Mouse (Mus musculus) sigmoid colon, adult 10 weeks (tissue): Measurements from ENCODE around the gene Dda1. TPM values are rescaled to one million over a fixed set of nuclear protein-coding genes. Genes with fewer than 3 reads are reported as not detected.

ENCODE experiments used
- polyA plus RNA-seq: library from polyadenylated mRNA; stranded (reverse); fragments of 350-450 nt; fragmentation: Illumina TruSeq; extraction: RNeasy Lipid Tissue Mini Kit (QIAGEN cat#74804); gene quantifications from one replicate; pipeline ENCODE4 v1.2.3, GENCODE M21; 2014; ENCODE audit warnings: low read depth, low replicate concordance

Dda1 gene
- 2.8 TPM for polyA plus RNA-seq

GRCm38 (mm10) chr8:71468916-71469315 is at the start of gene Dda1:
Gene Dda1, plus strand, starts transcription at chr8:71469199.

DNA sequence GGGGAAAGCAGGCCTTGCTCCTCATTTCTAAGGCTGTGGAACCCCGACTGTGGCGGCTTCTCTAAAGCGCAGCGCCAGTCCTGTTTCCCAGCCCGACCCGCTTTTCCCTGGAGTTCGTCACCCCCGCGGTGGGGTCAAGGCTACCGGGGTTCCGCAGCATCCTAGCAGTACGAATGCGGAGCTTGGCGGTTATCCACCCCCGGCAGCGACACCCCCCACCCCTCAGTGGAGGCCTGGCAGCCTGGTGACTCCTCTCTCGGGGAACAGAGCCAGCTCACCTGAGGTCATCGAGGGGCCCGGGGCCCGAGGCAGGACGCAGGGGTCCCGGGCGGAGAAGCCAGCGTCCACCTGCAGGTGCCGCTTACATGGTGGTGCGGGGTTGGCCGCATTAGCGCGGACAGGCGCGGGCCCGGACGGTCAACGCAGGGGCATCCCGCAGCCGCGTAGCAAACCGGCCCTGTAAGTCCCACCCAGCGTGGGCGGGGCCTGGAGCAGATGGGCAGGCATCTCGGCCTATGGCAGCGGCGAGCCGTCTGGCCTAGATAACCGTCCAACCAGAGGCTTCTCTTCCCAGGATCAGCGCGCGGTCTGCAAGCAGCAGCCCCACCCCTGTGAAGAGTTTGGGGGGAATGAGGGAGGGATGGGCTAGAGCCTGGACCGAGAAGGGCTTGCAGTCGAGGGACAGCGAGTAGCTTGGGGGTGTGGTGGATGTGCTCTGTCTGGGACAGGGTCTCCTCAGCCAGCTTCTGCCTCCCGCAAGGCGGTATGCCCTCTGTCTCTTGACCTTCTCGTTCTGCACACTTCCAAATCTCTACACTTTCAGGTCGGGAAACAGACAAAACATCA is 5.6 kb upstream of the Dda1 start, which contains the start of gene Abhd8:
TSS of gene Abhd8 (minus strand) at position 468 of the 846 bp plus-strand sequence.

GRCm38 (mm10) chr8:71464513-71465500 is 4.2 kb upstream of the Dda1 start, which contains the start of gene Mrpl34:
Gene Mrpl34, plus strand, starts transcription at chr8:71464959.

GRCm38 (mm10) chr8:71485142-71486135 is 16.4 kb downstream of the Dda1 start, which contains the start of gene Ano8:
Gene Ano8, minus strand, starts transcription at chr8:71485963.

GRCm38 (mm10) chr8:71487691-71488445 is 18.9 kb downstream of the Dda1 start, which contains the start of gene Gtpbp3:
Gene Gtpbp3, plus strand, starts transcription at chr8:71488103.

GRCm38 (mm10) chr8:71511644-71512043 is 42.6 kb downstream of the Dda1 start, which contains the start of gene Plvap:
Gene Plvap, minus strand, starts transcription at chr8:71511752.

GRCm38 (mm10) chr8:71525226-71526050 is 56.4 kb downstream of the Dda1 start, which contains the start of gene Ccdc194:
Gene Ccdc194, minus strand, starts transcription at chr8:71525711.

Other genes with a start within 250 kb of the Dda1 start
- 3.0 TPM for gene Myo9b, start 196.5 kb upstream of the Dda1 start, polyA plus RNA-seq
- 5.1 TPM for gene Haus8, start 196.3 kb upstream of the Dda1 start, polyA plus RNA-seq
- gene Use1, start 102.4 kb upstream of the Dda1 start, polyA plus RNA-seq, result 3.3 TPM
- 4.4 TPM for gene Ocel1, start 97.9 kb upstream of the Dda1 start, polyA plus RNA-seq
- gene Nr2f6, start 87.2 kb upstream of the Dda1 start, polyA plus RNA-seq, result 3.3 TPM
- gene Ushbp1, start 73.4 kb upstream of the Dda1 start, polyA plus RNA-seq, result 1.1 TPM
- gene Babam1, start 72.3 kb upstream of the Dda1 start, polyA plus RNA-seq, result 9.8 TPM
- 1.8 TPM for gene Ankle1, start 63.2 kb upstream of the Dda1 start, polyA plus RNA-seq
- gene Abhd8, start 5.5 kb upstream of the Dda1 start, polyA plus RNA-seq, result 0.32 TPM
- 8.3 TPM for gene Mrpl34, start 4.2 kb upstream of the Dda1 start, polyA plus RNA-seq
- gene Ano8, start 16.8 kb downstream of the Dda1 start, polyA plus RNA-seq, result 2.6 TPM
- 2.2 TPM for gene Gtpbp3, start 18.9 kb downstream of the Dda1 start, polyA plus RNA-seq
- gene Plvap, start 42.6 kb downstream of the Dda1 start, polyA plus RNA-seq, result 2.2 TPM
- not detected for gene Ccdc194, start 56.5 kb downstream of the Dda1 start, polyA plus RNA-seq
- 1.5 TPM for gene Bst2, start 68.3 kb downstream of the Dda1 start, polyA plus RNA-seq
- 3.3 TPM for gene Mvb12a, start 73.7 kb downstream of the Dda1 start, polyA plus RNA-seq
- not detected for gene Tmem221, start 89.7 kb downstream of the Dda1 start, polyA plus RNA-seq
- gene Nxnl1, start 97.4 kb downstream of the Dda1 start, polyA plus RNA-seq, result not detected
- 2.5 TPM for gene Slc27a1, start 99.7 kb downstream of the Dda1 start, polyA plus RNA-seq
- 0.76 TPM for gene Pgls, start 123.0 kb downstream of the Dda1 start, polyA plus RNA-seq
- gene Fam129c, start 128.4 kb downstream of the Dda1 start, polyA plus RNA-seq, result 1.0 TPM
- gene Colgalt1, start 141.8 kb downstream of the Dda1 start, polyA plus RNA-seq, result 44.9 TPM
- gene Unc13a, start 202.6 kb downstream of the Dda1 start, polyA plus RNA-seq, result 0.35 TPM
- not detected for gene Jak3, start 207.1 kb downstream of the Dda1 start, polyA plus RNA-seq
- gene Insl3, start 220.0 kb downstream of the Dda1 start, polyA plus RNA-seq, result not detected
- 169 TPM for gene B3gnt3, start 232.6 kb downstream of the Dda1 start, polyA plus RNA-seq